8 mouse cellular contexts compared by ENCODE assay signal in the genomic region with DNA sequence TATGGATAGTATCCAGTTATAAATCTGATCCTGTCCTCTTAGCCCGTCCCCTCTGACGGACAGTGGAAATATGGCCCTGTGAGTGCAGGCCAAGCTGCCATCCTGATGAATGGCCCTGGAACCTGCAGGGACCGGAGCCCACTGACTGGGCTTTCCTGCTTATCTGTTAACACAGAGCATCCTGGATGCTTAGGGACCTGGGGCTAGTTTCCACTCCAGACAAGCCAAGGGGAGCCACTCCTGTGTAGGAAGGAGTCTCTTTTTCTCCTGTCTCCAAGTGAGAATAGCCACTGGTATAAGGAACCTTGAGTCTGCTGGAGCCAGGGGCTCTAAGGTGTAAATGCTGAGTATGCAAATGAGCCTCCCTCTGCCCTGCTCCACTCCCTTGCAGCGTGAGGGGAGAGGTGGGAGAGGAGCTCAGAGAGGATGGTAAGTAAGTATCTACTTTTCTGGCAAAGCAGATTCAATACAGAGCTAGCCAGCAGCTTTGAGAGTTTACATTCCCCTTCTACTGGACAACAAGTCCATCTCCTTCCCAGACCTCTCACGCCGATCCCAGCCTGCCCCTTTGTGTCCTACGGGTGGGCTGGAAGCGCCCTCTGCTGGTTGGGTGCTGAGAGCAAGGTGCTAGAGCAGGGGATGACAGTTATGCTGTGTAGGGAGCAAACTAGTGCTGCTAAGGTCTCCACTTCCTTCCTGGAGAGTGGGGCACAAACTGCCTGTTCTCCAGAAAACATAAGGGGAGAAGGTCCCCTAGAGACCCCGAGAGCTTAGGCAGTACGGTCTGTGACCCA. TPM values are rescaled to one million over a fixed set of nuclear protein-coding genes. Genes with fewer than 3 reads are reported as not detected.
DNase-seq lines count a peak whose midpoint lies in the region; ATAC-seq and TF ChIP-seq lines count a peak whose summit lies in the region.

No protein-coding gene starts in this region.

- peak; percentile 83 for DNase-seq in A20 (ENCODE audit: low read depth, low spot score)
- DNase-seq in kidney, postnatal 0 days (ENCODE audit: low spot score): peak; percentile 91
- peak; percentile 83 for DNase-seq in stomach, postnatal 0 days (ENCODE audit: low spot score)

- ATAC-seq in erythroid progenitor cell, adult 5-6 weeks (replicated peaks; ENCODE audit: low FRiP score, poor library complexity, severe bottlenecking): peak; percentile 57; the same call in 1 of the 2 replicates
- no peak for ATAC-seq in heart, embryonic 13.5 days (ENCODE audit: extremely low read depth, insufficient number of reproducible peaks, low FRiP score, low TSS enrichment)
- peak; percentile 73; the same call in 1 of the 2 replicates for ATAC-seq in kidney, postnatal 0 days (replicated peaks; ENCODE audit: low FRiP score, low read depth)
- peak; percentile 43; the same call in 1 of the 2 replicates for ATAC-seq in liver, embryonic 12.5 days
- ATAC-seq in neural tube, embryonic 13.5 days (ENCODE audit: low read depth): peak; percentile 48; the same call in 1 of the 2 replicates
- peak; percentile 77 for ATAC-seq in stomach, postnatal 0 days (ENCODE audit: low FRiP score, low TSS enrichment)

- no peak overlapping the region for H3K27ac ChIP-seq in bone marrow macrophage, adult 2 months (ENCODE audit: insufficient read depth, low read depth, low read length)
- peak overlapping the region; percentile 75 for H3K27ac ChIP-seq in heart, embryonic 13.5 days (replicated peaks)
- no peak overlapping the region for H3K27ac ChIP-seq in kidney, postnatal 0 days
- H3K27ac ChIP-seq in liver, embryonic 12.5 days: no peak overlapping the region
- no peak overlapping the region for H3K27ac ChIP-seq in neural tube, embryonic 13.5 days (replicated peaks)
- H3K27ac ChIP-seq in stomach, postnatal 0 days (replicated peaks): peak overlapping the region; percentile 65; the same call in 1 of the 2 replicates

- no peak for TF ChIP-seq POLR2A in bone marrow macrophage, adult 2 months (IDR thresholded peaks at IDR 0.05; ENCODE audit: borderline replicate concordance, low read depth, low read length)

- no peak overlapping the region for H3K9ac ChIP-seq in heart, embryonic 13.5 days
- 0 out of 2 replicates have a peak overlapping the region, but pooled peaks have one; percentile 3 for H3K9ac ChIP-seq in kidney, postnatal 0 days (ENCODE audit: low read depth, low read length)
- 0 out of 2 replicates have a peak overlapping the region, but pooled peaks have one; percentile 18 for H3K9ac ChIP-seq in liver, embryonic 12.5 days
- H3K9ac ChIP-seq in neural tube, embryonic 13.5 days: 0 out of 2 replicates have a peak overlapping the region, but pooled peaks have one; percentile 6
- H3K9ac ChIP-seq in stomach, postnatal 0 days (ENCODE audit: low read length): no peak overlapping the region

- no peak for TF ChIP-seq EP300 in stomach, postnatal 0 days (optimal IDR thresholded peaks at IDR 0.05)

- H3K4me1 ChIP-seq in bone marrow macrophage, adult 2 months (ENCODE audit: control insufficient read depth, insufficient read depth, low read length): no peaks in the 10 kb centered on the region
- H3K4me1 ChIP-seq in heart, embryonic 13.5 days: peaks cover 35% of the 10 kb centered on the region
- H3K4me1 ChIP-seq in kidney, postnatal 0 days (replicated peaks; ENCODE audit: insufficient read depth, low read length): no peaks in the 10 kb centered on the region
- H3K4me1 ChIP-seq in liver, embryonic 12.5 days: peaks cover 35% of the 10 kb centered on the region
- H3K4me1 ChIP-seq in neural tube, embryonic 13.5 days (replicated peaks): peaks cover 6% of the 10 kb centered on the region; the same call in 1 of the 2 replicates
- H3K4me1 ChIP-seq in stomach, postnatal 0 days (replicated peaks; ENCODE audit: control insufficient read depth, insufficient read depth): no peaks in the 10 kb centered on the region

- TF ChIP-seq CTCF in bone marrow macrophage, adult 2 months (IDR thresholded peaks at IDR 0.05; ENCODE audit: low read depth, low read length): peak; percentile 86
- TF ChIP-seq CTCF in kidney, postnatal 0 days (IDR thresholded peaks at IDR 0.05; ENCODE audit: low read depth): peak; percentile 96
- TF ChIP-seq CTCF in stomach, postnatal 0 days (IDR thresholded peaks at IDR 0.05; ENCODE audit: low read depth): peak; percentile 98

- 35% methylated on average over 10 of the region's 10 CpGs for WGBS in heart, embryonic 13.5 days
- 29% methylated on average over 10 of the region's 10 CpGs for WGBS in kidney, postnatal 0 days
- WGBS in liver, embryonic 12.5 days (ENCODE audit: insufficient replicate concordance): 25% methylated on average over 10 of the region's 10 CpGs
- WGBS in neural tube, embryonic 13.5 days: 27% methylated on average over 10 of the region's 10 CpGs
- 29% methylated on average over 10 of the region's 10 CpGs for WGBS in stomach, postnatal 0 days

- H3K4me3 ChIP-seq in bone marrow macrophage, adult 2 months (ENCODE audit: insufficient read depth, low read length): no peak overlapping the region
- no peak overlapping the region for H3K4me3 ChIP-seq in heart, embryonic 13.5 days
- H3K4me3 ChIP-seq in kidney, postnatal 0 days (replicated peaks; ENCODE audit: low read depth, low read length): no peak overlapping the region
- peak overlapping the region; percentile 11; the same call in 1 of the 2 replicates for H3K4me3 ChIP-seq in liver, embryonic 12.5 days
- H3K4me3 ChIP-seq in neural tube, embryonic 13.5 days: no peak overlapping the region
- no peak overlapping the region for H3K4me3 ChIP-seq in stomach, postnatal 0 days (ENCODE audit: low read depth, low read length)

- no peaks in the 10 kb centered on the region for H3K9me3 ChIP-seq in heart, embryonic 13.5 days
- H3K9me3 ChIP-seq in kidney, postnatal 0 days (replicated peaks; ENCODE audit: low read length): no peaks in the 10 kb centered on the region
- no peaks in the 10 kb centered on the region for H3K9me3 ChIP-seq in liver, embryonic 12.5 days (replicated peaks)
- no peaks in the 10 kb centered on the region for H3K9me3 ChIP-seq in neural tube, embryonic 13.5 days
- H3K9me3 ChIP-seq in stomach, postnatal 0 days (ENCODE audit: control insufficient read depth, low read length): no peaks in the 10 kb centered on the region

- H3K27me3 ChIP-seq in heart, embryonic 13.5 days (replicated peaks): no peaks in the 10 kb centered on the region
- H3K27me3 ChIP-seq in kidney, postnatal 0 days (ENCODE audit: insufficient read depth, low read length): no peaks in the 10 kb centered on the region
- 0 out of 2 replicates have a peak, but pooled peaks cover 2% of the 10 kb centered on the region for H3K27me3 ChIP-seq in liver, embryonic 12.5 days (replicated peaks)
- H3K27me3 ChIP-seq in neural tube, embryonic 13.5 days: no peaks in the 10 kb centered on the region
- no peaks in the 10 kb centered on the region for H3K27me3 ChIP-seq in stomach, postnatal 0 days (ENCODE audit: control insufficient read depth, insufficient read depth, low read length)

- peak overlapping the region; percentile 12 for H3K4me2 ChIP-seq in heart, embryonic 13.5 days
- H3K4me2 ChIP-seq in kidney, postnatal 0 days (ENCODE audit: low read length): no peak overlapping the region
- peak overlapping the region; percentile 52 for H3K4me2 ChIP-seq in liver, embryonic 12.5 days
- H3K4me2 ChIP-seq in neural tube, embryonic 13.5 days: no peak overlapping the region
- H3K4me2 ChIP-seq in stomach, postnatal 0 days (replicated peaks; ENCODE audit: low read depth): no peak overlapping the region

- H3K36me3 ChIP-seq in heart, embryonic 13.5 days: peaks cover 26% of the 10 kb centered on the region
- 0 out of 2 replicates have a peak, but pooled peaks cover 3% of the 10 kb centered on the region for H3K36me3 ChIP-seq in kidney, postnatal 0 days (ENCODE audit: insufficient read depth, low read length)
- no peaks in the 10 kb centered on the region for H3K36me3 ChIP-seq in liver, embryonic 12.5 days
- H3K36me3 ChIP-seq in neural tube, embryonic 13.5 days: peaks cover 79% of the 10 kb centered on the region
- no peaks in the 10 kb centered on the region; the same call in 1 of the 2 replicates for H3K36me3 ChIP-seq in stomach, postnatal 0 days (ENCODE audit: control insufficient read depth, insufficient read depth, low read length)

RNA-seq across cellular contexts. Expression of a gene that starts 24.7 kb away (rescaled TPM):
- not detected in 2 replicates for polyA plus RNA-seq in bone marrow macrophage, adult 2 months (2012; ENCODE audit: insufficient read depth, insufficient read length, missing spikeins)
- not detected in 2 replicates for total RNA-seq in erythroid progenitor cell, adult 5-6 weeks (2015; ENCODE audit: low replicate concordance)
- total RNA-seq in erythroid progenitor cell, adult 5-6 weeks (2017; ENCODE audit: low replicate concordance): 0.26 TPM in 1 of 2 replicates, not detected in the other
- polyA plus RNA-seq in heart, embryonic 13.5 days (2015; fragmentation: Nextera tagmentation; extraction: Ambion mirVana): 0.57 and 0.59 TPM in 2 replicates
- polyA plus RNA-seq in kidney, postnatal 0 days (2015; fragmentation: Nextera tagmentation; extraction: Ambion mirVana): 0.87 and 0.94 TPM in 2 replicates
- 0.14 and 0.20 TPM in 2 replicates for polyA plus RNA-seq in liver, embryonic 12.5 days (2016; fragmentation: Nextera tagmentation; extraction: Ambion mirVana)
- 2.9 TPM in 2 replicates for polyA plus RNA-seq in neural tube, embryonic 13.5 days (2015; fragmentation: Nextera tagmentation; extraction: Ambion mirVana)
- polyA plus RNA-seq in stomach, postnatal 0 days (2015; fragmentation: Nextera tagmentation; extraction: Ambion mirVana): 0.52 and 0.57 TPM in 2 replicates

Comparison
In these comparisons a context has a peak if more than half of its experiments do, and no peak if none do; other contexts are left out.
1. H3K27ac ChIP-seq: peak in heart, embryonic 13.5 days (single experiment) and stomach, postnatal 0 days (single experiment); none in bone marrow macrophage, adult 2 months (single experiment), kidney, postnatal 0 days (single experiment), liver, embryonic 12.5 days (single experiment) and neural tube, embryonic 13.5 days (single experiment).
2. H3K4me2 ChIP-seq: peak in heart, embryonic 13.5 days (single experiment) and liver, embryonic 12.5 days (single experiment); none in kidney, postnatal 0 days (single experiment), neural tube, embryonic 13.5 days (single experiment) and stomach, postnatal 0 days (single experiment).
3. H3K9ac ChIP-seq: peak in kidney, postnatal 0 days (single experiment), liver, embryonic 12.5 days (single experiment) and neural tube, embryonic 13.5 days (single experiment); none in heart, embryonic 13.5 days (single experiment) and stomach, postnatal 0 days (single experiment).
4. Peak in every context shown above with its lines, with median percentiles within 50 percentile points of each other: DNase-seq and CTCF ChIP-seq.